Mouse (Mus musculus) myocyte (in vitro differentiated cells): ENCODE measurements at regions not wholly inside any gene's neighbourhood (a gene's known extent, or its start where the extent isn't known, plus 50 kb on each side); places are given as distances from the start of the nearest gene placed in this dataset.

ENCODE experiments used
- H3K27me3 ChIP-seq: one replicate; pipeline ENCODE4 v1.6.1; 2011; ENCODE audit not compliant: control insufficient read depth, insufficient read depth, insufficient read length
- H3K36me3 ChIP-seq: one replicate; pipeline ENCODE4 v1.6.1; 2011; ENCODE audit not compliant: control insufficient read depth, insufficient read depth
- H3K4me2 ChIP-seq: one replicate; pipeline ENCODE4 v1.6.1; 2011; ENCODE audit warnings: low read depth, control low read depth
- H3K4me3 ChIP-seq: one replicate; pipeline ENCODE4 v1.5.1; 2011; ENCODE audit warnings: mild to moderate bottlenecking, control low read depth, moderate library complexity
- H3K79me2 ChIP-seq: one replicate; pipeline ENCODE4 v1.6.1; 2011; ENCODE audit not compliant: control insufficient read depth, insufficient read depth
- H3ac ChIP-seq: one replicate; pipeline ENCODE4 v1.6.1; 2011; ENCODE audit not compliant: control insufficient read depth, insufficient read length
- CEBPB ChIP-seq: IDR thresholded peaks from 2 replicates; pipeline ENCODE4 v1.6.1; 2011; ENCODE audit warnings: mild to moderate bottlenecking, moderate library complexity; ENCODE audit not compliant: poor library complexity, insufficient read depth, severe bottlenecking
- E2F4 ChIP-seq: IDR thresholded peaks from one replicate; pipeline ENCODE4 v1.6.1; 2011; ENCODE audit warnings: mild to moderate bottlenecking, control low read depth, moderate library complexity; ENCODE audit not compliant: insufficient read depth
- MAX ChIP-seq: IDR thresholded peaks from one replicate; pipeline ENCODE4 v1.6.1; 2011; ENCODE audit warnings: low read depth, mild to moderate bottlenecking, control low read depth
- MYOD1 ChIP-seq, 3 experiments: IDR thresholded peaks; one replicate each; pipeline ENCODE4 v1.6.1; 2011; ENCODE audit warnings: control low read depth in 2 of 3, low read depth in 2 of 3, mild to moderate bottlenecking in 2 of 3, moderate library complexity in 1 of 3; ENCODE audit not compliant: insufficient read length in 2 of 3, control insufficient read depth in 1 of 3
- MYOG ChIP-seq, 3 experiments: IDR thresholded peaks; one replicate each; pipeline ENCODE4 v1.6.1; 2011; ENCODE audit warnings: control low read depth in 2 of 3, low read depth in 2 of 3, mild to moderate bottlenecking in 2 of 3; ENCODE audit not compliant: insufficient read length in 2 of 3, control insufficient read depth in 1 of 3, insufficient read depth in 1 of 3
- POLR2A ChIP-seq: IDR thresholded peaks from one replicate; pipeline ENCODE4 v1.6.1; 2011; ENCODE audit warnings: low read depth, mild to moderate bottlenecking, control low read depth, moderate library complexity; ENCODE audit not compliant: insufficient read length
- POLR2AphosphoS2 ChIP-seq: IDR thresholded peaks from one replicate; pipeline ENCODE4 v1.6.1; 2011; ENCODE audit warnings: low read depth, control low read depth; ENCODE audit not compliant: insufficient read length
- REST ChIP-seq: IDR thresholded peaks from one replicate; pipeline ENCODE4 v1.6.1; 2011; ENCODE audit warnings: mild to moderate bottlenecking, control low read depth, moderate library complexity; ENCODE audit not compliant: insufficient read depth, insufficient read length
- SRF ChIP-seq: IDR thresholded peaks from one replicate; pipeline ENCODE4 v1.6.1; 2011; ENCODE audit warnings: low read depth; ENCODE audit not compliant: control insufficient read depth, insufficient read length
- TCF12 ChIP-seq: IDR thresholded peaks from one replicate; pipeline ENCODE4 v1.6.1; 2011; ENCODE audit warnings: mild to moderate bottlenecking, control low read depth; ENCODE audit not compliant: poor library complexity, insufficient read depth, severe bottlenecking
- TCF3 ChIP-seq: IDR thresholded peaks from one replicate; pipeline ENCODE4 v1.6.1; 2011; ENCODE audit warnings: low read depth, control low read depth; ENCODE audit not compliant: insufficient read length
- USF1 ChIP-seq: IDR thresholded peaks from one replicate; pipeline ENCODE4 v1.6.1; 2011; ENCODE audit warnings: low read depth, mild to moderate bottlenecking, control low read depth, moderate library complexity

DNA sequence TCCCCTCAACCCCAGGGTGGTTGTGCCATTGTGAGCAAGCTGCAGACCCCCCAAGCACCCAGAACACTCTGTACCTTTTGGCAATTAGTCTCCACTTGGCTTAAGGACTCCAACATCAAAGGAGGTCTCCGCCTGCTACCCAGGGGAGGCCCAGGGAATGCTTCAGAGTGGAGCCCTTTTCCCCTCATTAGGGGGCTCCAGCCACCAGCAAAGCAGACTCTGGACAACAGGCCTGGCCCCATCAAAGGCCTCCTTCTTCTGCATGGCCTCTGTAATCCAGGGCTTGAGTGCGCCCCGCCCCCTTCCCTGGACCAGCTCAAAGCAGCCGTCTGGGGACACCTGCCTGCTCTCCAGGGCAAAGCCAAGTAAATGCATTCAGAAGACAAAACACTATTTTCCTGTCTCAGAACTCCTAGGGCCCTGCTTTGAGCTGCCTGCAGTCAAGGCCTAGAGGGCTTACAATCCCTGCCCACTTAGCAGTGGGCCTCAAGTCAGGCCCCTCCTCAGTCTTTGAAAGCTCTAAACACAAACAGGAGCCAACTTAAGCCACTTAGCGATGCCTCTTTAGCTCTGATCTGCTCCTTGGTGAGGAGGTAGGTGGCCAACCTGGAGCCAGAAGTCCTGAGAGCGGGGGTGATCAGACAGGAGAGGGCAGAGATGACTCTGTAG is 139.4 kb upstream of the Smim23 start:
- Histone ChIP-seq H3ac (no peak overlapping the region), H3K27me3 (no peaks in the 10 kb centered on the region), H3K79me2 (no peaks in the 10 kb centered on the region), H3K4me3 (no peak overlapping the region), H3K4me2 (no peak overlapping the region), H3K36me3 (no peaks in the 10 kb centered on the region)
- TF ChIP-seq CEBPB = no peak
- no peak for TF ChIP-seq E2F4
- TF ChIP-seq USF1 = no peak
- TF ChIP-seq SRF = no peak
- TF ChIP-seq REST = no peak
- TF ChIP-seq MYOD1 (IDR thresholded peaks at IDR 0.05; ENCODE audit: control insufficient read depth in 1 of 3, insufficient read length in 2 of 3, low read depth in 2 of 3) = no peak
- TF ChIP-seq TCF3 = no peak
- TF ChIP-seq MAX = no peak
- TF ChIP-seq POLR2AphosphoS2 = no peak
- no peak for TF ChIP-seq POLR2A
- TF ChIP-seq MYOG (IDR thresholded peaks at IDR 0.05; ENCODE audit: control insufficient read depth in 1 of 3, insufficient read depth in 1 of 3, insufficient read length in 2 of 3, low read depth in 2 of 3) = no peak
- no peak for TF ChIP-seq TCF12

DNA sequence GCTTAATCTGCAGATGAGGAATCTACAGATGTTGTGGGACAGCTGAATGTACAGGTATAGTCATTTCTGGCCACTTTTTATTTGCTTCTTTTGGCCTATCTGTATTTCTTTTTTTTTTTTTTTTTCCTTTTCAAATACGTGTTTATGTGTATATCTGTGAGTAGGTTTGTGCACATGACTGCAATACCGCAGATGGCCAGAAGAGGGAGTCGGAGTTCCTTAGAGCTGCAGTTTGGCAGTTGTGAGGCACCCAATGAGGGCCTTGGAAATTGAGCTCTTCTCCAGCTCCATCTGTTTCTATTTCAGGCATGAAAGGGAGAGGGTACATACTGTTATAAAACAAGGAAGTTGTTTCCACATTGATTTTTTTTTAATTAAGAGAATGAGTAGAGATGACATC is 137.2 kb upstream of the Smim23 start:
- Histone ChIP-seq H3K4me3 (no peak overlapping the region), H3K27me3 (no peaks in the 10 kb centered on the region), H3K36me3 (no peaks in the 10 kb centered on the region), H3ac (no peak overlapping the region), H3K79me2 (no peaks in the 10 kb centered on the region), H3K4me2 (no peak overlapping the region)
- TF ChIP-seq REST (no peak), MYOD1 (IDR thresholded peaks at IDR 0.05; ENCODE audit: control insufficient read depth in 1 of 3, insufficient read length in 2 of 3, low read depth in 2 of 3) (no peak)

DNA sequence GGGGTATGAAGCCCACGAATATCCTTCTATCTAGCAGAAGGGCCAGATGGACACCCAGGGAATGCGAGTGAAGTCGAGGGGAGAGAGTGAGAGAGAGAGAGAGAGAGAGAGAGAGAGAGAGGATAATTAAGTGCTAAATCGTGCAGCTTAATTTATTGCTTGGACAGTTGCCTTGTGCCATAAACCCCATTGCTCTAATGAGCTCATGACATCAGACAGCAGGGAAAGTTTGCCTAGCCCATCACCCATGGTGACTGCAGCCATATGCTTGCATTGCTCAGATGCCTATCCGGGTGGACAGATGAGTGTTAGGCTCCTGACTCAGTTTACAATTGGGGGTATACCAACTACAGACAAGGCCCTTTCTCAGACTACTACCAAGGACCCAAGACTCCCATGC is 134.6 kb upstream of the Smim23 start:
- H3ac ChIP-seq = no peak overlapping the region
- no peaks in the 10 kb centered on the region for H3K36me3 ChIP-seq
- no peak overlapping the region for H3K4me2 ChIP-seq
- TF ChIP-seq E2F4 (no peak), SRF (no peak), USF1 (no peak), TCF3 (no peak), MYOG (IDR thresholded peaks at IDR 0.05; ENCODE audit: control insufficient read depth in 1 of 3, insufficient read depth in 1 of 3, insufficient read length in 2 of 3, low read depth in 2 of 3) (no peak), POLR2A (no peak), MAX (no peak), REST (no peak), MYOD1 (IDR thresholded peaks at IDR 0.05; ENCODE audit: control insufficient read depth in 1 of 3, insufficient read length in 2 of 3, low read depth in 2 of 3) (no peak), CEBPB (no peak), TCF12 (no peak), POLR2AphosphoS2 (no peak)
- H3K27me3 ChIP-seq = no peaks in the 10 kb centered on the region
- no peak overlapping the region for H3K4me3 ChIP-seq
- H3K79me2 ChIP-seq = no peaks in the 10 kb centered on the region

DNA sequence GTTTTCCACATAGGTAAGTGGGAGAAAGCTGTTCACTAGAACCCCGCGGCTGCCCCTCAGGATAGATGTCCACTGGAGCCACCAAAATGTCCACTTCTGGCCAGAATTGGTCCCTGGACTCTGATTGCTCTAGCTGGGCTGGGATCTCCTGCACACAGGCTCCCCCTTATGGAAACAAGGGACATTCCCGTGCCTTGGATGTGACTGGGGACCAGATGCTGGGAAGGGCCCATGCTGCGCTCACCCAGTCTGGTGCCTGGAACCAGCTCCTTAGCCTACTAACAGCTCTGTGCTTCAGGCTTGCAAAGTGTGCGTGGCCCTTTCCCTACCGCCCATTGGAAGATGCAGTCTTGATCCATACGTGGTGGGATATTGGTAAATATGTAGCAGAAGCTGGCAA is 132.6 kb upstream of the Smim23 start:
- H3K4me2 ChIP-seq = no peak overlapping the region
- no peaks in the 10 kb centered on the region for H3K79me2 ChIP-seq
- H3K4me3 ChIP-seq = no peak overlapping the region
- no peak for TF ChIP-seq TCF12
- TF ChIP-seq POLR2A = no peak
- no peak for TF ChIP-seq MYOD1 (IDR thresholded peaks at IDR 0.05; ENCODE audit: control insufficient read depth in 1 of 3, insufficient read length in 2 of 3, low read depth in 2 of 3)
- TF ChIP-seq POLR2AphosphoS2 = no peak
- no peak for TF ChIP-seq SRF
- TF ChIP-seq CEBPB = no peak
- TF ChIP-seq USF1 = no peak
- no peak for TF ChIP-seq MAX
- no peak for TF ChIP-seq E2F4
- no peak for TF ChIP-seq REST
- no peak for TF ChIP-seq TCF3
- no peak for TF ChIP-seq MYOG (IDR thresholded peaks at IDR 0.05; ENCODE audit: control insufficient read depth in 1 of 3, insufficient read depth in 1 of 3, insufficient read length in 2 of 3, low read depth in 2 of 3)
- no peaks in the 10 kb centered on the region for H3K36me3 ChIP-seq
- H3K27me3 ChIP-seq = no peaks in the 10 kb centered on the region
- no peak overlapping the region for H3ac ChIP-seq

DNA sequence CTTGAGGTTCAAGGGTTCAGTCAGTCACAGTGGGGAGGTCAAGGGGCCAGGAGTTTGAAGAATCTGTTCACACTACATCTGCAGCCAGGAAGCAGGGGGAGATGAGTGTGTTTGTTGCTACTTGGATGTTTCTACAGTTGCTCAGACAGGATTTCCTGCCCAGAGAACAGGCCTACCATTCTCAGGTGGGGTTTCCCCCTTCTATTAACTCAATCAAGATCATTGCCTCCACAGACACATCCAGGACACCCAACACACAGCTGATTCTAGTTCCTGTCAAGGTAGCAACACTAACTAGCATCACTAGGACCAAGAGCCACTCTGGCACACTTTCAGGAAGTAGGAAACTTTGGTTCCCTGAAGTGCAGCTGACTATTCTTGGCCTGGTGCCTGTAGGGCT is 127.9 kb upstream of the Smim23 start:
- Histone ChIP-seq H3K79me2 (no peaks in the 10 kb centered on the region), H3K4me3 (no peak overlapping the region), H3ac (no peak overlapping the region), H3K27me3 (no peaks in the 10 kb centered on the region), H3K4me2 (no peak overlapping the region), H3K36me3 (no peaks in the 10 kb centered on the region)
- TF ChIP-seq REST = no peak
- TF ChIP-seq SRF = no peak
- no peak for TF ChIP-seq MAX
- no peak for TF ChIP-seq TCF3
- TF ChIP-seq TCF12 = no peak
- no peak for TF ChIP-seq E2F4
- no peak for TF ChIP-seq POLR2A
